Mouse (Mus musculus) left cerebral cortex, adult 18-20 months (tissue): ENCODE measurements around the gene Fhit. TPM values are rescaled to one million over a fixed set of nuclear protein-coding genes. Genes with fewer than 3 reads are reported as not detected.
A peak's percentile ranks its signal among the peaks of the same experiment; 100 is the strongest.
"Not testable (repeated sequence)": the region's sequence is repeated elsewhere in the genome, so short reads cannot be mapped to it uniquely, and the experiment has no call there.

Experiments
- DNase-seq, 2 experiments: peaks; one replicate each; pipeline ENCODE4 v3.0.0; 2021 to 2022; ENCODE audit warnings: low spot score in 2 of 2, mixed read lengths in 1 of 2
- long read RNA-seq, 2 experiments: library from polyadenylated mRNA; stranded (forward); transcript quantifications; one replicate each; pipeline ENCODE4 v2.0.0; 2021
- total RNA-seq, 2 experiments: library from RNA; stranded (reverse); gene quantifications; 2 replicates each; pipeline ENCODE4 v1.2.3; 2021

Gene Fhit
- 1 to 10 TPM; 6.8 to 9.4 TPM for total RNA-seq
- long read RNA-seq, experiment 1, partial matches to known transcripts = 0 of 1 reads
- long read RNA-seq, experiment 1, other reads (novel, unspliced or antisense) = 1 of 1 reads
- long read RNA-seq, experiment 2 = 0 reads

DNA sequence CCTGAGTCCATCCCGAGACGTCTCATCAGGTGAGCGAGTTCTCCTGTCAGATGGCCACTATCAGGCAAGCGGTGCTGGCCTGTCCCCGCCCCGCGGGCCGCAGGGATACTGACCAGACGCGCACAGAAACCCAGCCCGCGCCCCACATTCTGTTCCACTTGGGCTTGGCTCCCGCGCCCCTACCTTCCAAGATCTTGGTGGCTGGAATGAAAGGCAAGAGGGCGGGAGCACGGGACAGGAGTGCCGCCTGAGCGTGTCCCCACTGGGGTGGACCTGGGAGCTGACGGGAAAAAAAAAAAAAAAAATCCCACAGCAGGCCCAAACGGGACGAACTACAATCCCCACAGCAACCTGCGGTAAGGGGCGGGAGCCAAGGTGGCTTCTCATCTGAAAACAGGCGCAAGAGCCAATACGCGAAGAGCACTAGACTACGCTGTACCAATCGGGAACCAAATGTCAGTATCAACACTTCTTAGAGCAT is at the start of gene Fhit:
Gene Fhit, minus strand, starts transcription at position 285 of the 481 bp plus-strand sequence.
- peak; percentile 87 to 93 for DNase-seq

- no peak for DNase-seq
Measured at GRCm38 (mm10) chr14:11206786-11207185, 45.0 kb upstream of the Fhit start.

GRCm38 (mm10) chr14:11160806-11161450 is 907 bp downstream of the Fhit start:
- DNase-seq = peak; percentile 76 to 78

GRCm38 (mm10) chr14:11159641-11160040 is 2.2 kb downstream of the Fhit start:
- DNase-seq = peak in 1 of 2 experiments; percentile 2

DNA sequence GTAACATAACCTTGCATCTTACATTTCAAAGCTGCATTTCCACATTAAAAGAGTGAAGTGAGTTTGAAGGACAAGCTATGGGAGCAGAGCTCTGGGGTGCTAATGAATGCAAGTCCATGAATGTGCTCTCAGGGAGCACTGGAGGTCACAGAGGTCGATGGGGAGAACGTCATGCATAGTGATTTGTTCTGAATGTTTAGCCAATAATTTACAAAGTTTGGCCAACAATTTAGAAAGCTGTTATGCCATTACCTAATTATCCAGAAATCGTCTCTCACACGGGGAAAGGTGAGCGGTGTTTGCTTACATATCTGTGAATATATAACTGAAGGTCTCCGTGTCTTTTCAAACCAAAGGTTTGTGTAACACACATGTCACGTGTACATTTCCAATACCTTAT is 2.8 kb downstream of the Fhit start:
- no peak for DNase-seq

GRCm38 (mm10) chr14:11157741-11158140 is 4.1 kb downstream of the Fhit start:
- no peak for DNase-seq

DNA sequence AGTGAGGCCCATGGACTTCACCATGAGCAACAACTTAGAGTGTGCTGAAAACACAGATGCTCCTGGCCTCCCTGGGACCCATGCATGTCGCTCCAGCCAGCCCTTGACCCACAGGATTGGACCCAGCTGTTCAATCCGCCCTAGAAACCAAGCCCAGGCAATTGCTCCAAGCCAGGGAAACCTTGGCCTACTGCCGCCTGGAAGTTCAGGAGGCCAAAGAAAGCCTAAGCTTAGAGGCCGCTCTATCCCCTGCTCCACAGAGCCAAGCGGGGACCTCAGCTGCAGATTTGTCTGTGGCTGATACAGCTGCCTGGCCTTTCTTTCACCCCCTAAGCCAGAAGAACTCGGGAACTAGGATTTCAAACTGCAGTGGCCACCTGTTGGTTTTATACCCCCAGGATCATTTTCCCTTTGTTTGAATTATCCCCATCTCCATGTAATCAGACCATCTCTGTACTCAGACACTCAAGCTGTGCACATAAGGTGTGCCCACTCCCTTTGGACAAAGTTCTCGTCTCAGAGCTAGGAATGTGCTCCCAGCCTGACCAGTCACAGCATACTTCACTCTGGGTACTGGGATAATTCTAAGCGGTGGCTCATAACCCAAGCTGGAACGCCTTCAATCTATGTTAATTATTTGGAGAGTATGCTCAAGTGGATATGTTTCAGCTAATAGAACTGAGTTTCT is 10.1 kb downstream of the Fhit start:
- no peak for DNase-seq

GRCm38 (mm10) chr14:11133787-11134735 is 27.8 kb downstream of the Fhit start:
- no peak for DNase-seq

DNA sequence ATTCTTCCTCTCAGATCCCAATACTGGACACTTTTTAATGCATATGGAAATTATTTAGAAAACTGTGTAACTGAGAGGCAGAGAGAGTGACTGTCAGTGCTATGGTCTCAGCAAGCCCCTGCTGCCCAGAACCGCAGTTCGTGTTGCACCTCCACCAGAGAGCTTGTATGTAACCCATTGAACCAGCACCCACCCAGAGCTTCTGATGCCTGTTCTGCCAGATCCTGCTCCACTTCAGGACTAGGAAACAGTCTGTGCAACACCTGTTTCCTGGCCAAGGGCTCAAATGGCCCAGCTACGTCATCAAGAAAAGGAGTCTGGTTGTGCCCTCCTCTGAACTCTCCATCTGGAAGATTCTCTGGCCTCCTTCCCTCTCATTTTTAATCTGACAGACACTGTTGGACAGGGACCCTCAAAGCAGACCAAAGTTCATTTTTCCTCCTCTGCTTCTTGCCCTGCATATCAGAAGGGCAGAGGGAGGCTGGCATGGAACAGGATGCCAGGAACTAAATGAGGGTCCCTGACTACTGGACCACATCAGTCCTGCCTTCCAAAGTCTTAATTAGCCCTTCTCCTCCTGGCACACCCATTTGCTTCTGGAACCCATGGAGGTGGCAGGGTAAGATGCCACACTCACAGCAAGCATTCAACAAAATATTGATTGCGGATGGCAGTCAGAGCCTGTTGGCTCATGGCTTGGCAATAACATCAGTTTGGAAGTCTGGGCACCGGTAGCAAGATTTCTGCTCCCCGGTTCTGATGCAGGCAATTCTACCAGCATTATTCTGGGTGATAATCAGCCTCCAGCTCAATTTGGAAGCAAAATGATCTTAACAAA is 29.0 kb downstream of the Fhit start:
- no peak for DNase-seq

GRCm38 (mm10) chr14:11125096-11125495 is 36.7 kb downstream of the Fhit start:
- DNase-seq = no peak

DNA sequence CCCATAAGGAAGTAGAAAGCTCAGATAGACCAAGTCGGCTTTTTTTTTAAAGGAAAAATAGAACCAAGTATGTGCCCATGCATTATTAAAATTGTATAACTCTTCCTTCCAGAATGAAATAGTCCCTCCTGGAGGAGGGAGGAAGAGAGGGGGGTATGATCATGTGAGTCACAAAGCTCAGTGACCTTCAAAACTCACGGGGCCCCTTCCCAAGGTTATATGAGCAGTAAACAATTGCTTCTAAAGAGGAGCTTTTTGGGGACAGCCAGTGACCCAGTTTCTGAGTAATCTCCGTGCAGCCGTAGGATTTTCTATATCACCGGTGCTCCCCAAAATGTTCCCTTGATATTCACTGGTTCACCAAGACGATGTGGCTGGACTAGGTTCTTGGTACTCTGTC is 42.8 kb downstream of the Fhit start:
- DNase-seq = no peak

GRCm38 (mm10) chr14:11085596-11085995 is 76.2 kb downstream of the Fhit start:
- DNase-seq = no peak

DNA sequence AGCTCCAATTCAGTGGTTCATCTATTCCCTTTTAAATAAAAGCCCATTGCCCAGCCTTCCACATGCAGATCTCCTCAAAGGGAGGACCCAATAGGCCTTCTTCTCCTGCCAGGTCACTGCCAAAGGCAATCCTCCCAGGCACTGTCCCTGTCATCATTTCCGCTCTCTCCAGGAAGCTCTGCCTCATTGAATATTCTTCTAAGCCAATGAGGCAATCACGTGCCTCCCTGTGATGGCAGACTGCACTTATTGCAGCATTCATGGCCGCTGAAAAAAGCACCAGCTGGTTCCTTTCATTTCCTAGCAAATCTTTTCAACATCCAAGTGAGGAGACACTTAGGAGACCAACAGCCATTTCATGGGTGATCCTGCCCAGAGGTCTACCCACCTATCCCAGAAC is 77.9 kb downstream of the Fhit start:
- DNase-seq = no peak

GRCm38 (mm10) chr14:11083462-11083861 is 78.4 kb downstream of the Fhit start:
- DNase-seq = no peak

DNA sequence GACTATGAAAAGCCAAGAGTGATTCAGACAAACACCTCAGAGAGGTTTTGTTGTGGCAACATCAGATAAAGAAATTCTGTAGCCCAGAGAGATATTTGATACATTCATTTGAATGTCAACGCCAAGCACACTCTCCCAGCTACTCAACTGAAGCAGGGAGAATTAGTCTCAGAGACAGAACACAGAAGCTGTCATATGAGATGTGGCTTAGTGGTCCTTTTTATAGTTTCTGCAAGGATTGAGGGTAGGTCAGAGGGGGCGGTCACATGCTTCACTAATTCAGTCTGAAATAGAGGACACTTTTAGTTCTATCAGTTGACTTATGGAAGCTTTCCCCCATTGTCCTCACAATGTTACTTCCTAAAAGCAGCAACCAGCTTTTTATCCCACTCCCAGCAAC is 98.2 kb downstream of the Fhit start:
- DNase-seq = no peak

DNA sequence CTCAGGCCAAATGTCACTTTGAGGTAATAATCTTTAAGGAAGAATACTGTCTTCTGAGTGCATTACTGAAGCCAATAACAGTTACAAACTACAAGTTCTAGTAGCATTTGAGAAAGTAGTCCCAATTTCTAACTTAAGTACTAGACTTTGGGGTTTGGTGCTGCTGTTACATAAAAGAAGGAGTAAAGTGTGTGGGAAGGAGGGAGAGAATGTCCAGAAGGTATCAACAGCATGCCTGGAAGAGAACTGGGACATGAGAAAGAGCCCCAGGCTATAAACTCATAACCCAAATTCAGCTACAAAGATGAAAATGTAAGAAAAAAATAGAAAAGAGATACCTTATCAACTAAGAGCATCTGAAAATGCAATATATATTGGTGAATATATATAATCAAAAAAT is 101.6 kb downstream of the Fhit start:
- DNase-seq = no peak

- DNase-seq = not testable (repeated sequence)
Measured at GRCm38 (mm10) chr14:11039503-11040300, 122.1 kb downstream of the Fhit start.

- no peak for DNase-seq
Measured at GRCm38 (mm10) chr14:11021391-11021790, 140.4 kb downstream of the Fhit start.

- peak in 1 of 2 experiments; percentile 3 for DNase-seq
Measured at GRCm38 (mm10) chr14:10978651-10979050, 183.2 kb downstream of the Fhit start.

- DNase-seq = no peak
Measured at GRCm38 (mm10) chr14:10941647-10942046, 220.2 kb downstream of the Fhit start.
